Mouse (Mus musculus): ENCODE data around the gene Apba1.
A peak's percentile ranks its signal among the peaks of the same experiment; 100 is the strongest.

Apba1 gene

DNA sequence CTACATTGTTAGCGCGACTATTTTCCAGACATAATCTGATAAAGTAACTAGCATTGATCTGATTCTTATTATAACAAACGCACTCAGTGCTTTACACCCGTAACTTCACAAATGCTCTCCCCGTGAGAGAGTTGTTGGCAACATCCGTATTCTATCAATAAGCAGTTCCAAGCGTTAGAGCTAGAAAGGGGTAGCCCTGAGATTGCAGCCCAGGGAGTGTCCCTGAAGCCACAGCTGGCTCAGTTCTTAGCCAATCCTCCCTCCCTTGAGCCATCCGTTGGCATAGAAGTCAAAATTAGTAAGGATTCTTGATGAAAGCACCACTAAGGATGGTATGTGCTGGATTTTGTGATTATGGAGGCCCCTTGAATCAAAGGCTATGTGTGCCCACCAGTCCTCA is 48.7 kb downstream of the Apba1 start:
- no peak for DNase-seq

DNA sequence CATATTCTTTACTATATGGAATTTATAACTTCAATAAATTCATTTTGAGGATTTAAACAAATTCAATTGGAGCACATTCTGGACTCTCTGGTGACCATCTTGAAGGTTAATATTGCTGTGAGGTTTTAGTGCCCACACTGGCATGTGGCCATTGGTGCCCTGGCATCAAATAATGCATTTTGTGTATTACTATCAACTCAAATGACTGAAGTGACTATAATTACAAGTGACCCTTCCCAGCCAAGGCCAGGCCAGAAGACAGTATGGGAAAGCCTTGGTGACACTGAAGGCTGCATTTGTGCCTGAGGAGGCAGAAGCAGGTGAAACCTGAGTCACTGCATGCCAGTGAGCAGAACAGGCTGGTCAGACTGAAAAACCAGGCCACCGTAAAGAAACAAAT is 50.5 kb downstream of the Apba1 start:
- DNase-seq, result no peak

DNA sequence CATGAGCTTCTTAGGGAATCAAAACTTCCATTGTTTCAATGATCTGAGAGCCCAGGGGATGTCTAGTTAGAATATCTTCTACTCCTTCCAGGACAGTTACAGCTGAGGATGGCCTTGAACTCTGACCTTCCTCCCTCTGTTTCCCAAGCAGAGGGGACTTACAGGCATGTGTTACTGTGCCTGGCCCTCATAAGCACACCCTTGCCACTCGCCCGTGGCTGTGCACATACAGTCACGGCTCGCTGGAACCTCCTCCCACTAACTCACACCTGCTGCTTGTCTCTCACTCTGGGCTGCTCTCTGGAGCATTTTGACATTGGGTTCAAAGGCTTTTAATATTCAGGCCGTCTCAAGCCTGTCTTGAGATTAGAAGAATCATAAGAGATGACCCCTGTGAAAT is 51.8 kb downstream of the Apba1 start:
- DNase-seq, result no peak

DNA sequence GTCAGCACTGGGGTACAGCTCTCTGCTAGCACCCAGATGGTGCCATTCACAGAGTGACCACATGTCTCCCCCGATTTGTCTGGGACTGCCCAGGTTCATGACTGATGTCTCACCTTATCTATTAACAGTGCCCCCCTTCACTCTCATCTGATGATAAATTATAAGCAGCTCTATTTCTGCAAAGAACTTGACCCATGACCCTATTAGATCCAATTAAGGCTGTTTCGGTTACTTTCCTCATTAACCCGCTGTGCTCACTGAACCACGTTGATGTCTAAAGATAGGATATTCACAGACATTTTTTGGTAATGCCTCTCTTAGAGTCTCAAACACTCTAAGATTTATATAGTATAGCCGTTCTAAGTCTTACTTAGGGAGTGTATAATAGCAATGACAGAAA is 52.3 kb downstream of the Apba1 start:
- no peak for DNase-seq

DNA sequence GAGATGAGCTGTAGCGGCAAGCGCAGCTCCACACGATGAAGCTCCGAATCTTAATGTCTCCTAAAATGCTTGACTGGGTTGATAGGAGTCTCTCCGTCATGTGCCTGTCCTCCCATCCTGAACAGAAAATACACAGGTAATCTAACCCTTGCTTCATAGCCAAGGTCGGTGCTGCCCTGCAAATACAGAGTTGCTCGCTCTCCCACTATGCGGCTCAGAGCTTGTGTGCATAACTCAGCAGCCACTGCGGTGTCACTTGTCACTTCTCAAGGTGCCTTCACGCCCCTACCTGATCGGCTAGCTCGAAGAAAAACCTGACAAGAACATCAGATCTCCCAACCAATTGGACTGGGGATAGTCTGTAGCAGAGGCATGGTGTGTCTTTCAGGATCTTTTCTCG is 58.1 kb downstream of the Apba1 start:
- DNase-seq, result no peak

DNA sequence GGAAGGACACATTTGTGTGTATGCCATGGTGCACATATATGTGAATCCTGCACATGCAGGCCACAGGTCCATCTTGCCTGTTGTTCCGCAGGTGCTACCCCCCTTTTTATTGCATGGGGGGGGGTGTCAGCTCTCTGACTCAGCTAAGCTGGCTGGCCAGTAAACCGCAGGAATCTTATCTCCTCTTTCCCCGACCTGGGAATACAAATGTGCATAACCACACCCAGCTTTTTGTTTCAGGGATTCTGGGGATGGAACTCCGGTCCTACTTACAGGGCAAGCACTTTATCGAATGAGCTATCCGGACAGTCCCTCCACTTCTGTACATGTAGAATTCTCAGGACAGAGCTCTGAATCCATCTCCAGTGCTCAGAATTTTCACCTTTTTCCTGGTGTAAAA is 58.5 kb downstream of the Apba1 start:
- no peak for DNase-seq

DNA sequence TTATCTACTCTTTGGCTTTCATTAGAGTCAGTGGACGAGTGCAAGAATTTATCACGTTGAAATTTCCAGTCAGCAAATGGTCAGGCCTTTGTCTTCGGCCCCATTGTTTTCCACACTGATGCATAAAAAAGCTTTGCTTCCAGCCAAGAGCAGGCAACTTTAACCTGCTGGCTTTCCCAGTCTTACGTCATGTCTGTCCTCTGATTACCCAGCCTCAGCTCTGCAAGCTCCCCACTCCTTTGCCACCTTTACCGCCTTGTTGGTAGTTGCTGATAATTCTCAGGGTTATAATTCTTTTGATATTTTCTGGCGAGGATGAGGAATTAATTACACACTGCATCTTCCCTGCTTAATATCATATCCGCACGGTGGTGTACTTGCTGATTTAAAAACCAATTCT is 61.2 kb downstream of the Apba1 start:
- no peak for DNase-seq

DNA sequence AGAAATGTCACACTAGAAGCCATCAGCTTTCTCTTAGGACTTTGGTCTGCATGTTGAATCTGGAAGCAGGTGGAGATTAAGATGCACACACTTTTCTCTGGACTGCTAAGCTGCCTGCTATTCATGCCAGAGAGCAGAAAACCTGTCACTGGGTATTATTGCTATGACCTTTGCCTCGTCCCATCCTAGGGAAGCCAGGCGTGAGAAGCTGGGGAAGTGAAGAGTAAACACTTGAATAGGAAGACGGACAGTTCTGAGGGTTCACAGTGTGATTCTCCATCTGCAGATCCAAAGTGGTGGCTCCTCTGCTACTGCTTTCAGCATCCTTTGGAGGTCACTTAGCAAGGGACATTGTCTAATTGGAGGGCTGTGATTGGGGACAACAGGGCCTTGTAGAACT is 63.8 kb downstream of the Apba1 start:
- DNase-seq, result no peak

DNA sequence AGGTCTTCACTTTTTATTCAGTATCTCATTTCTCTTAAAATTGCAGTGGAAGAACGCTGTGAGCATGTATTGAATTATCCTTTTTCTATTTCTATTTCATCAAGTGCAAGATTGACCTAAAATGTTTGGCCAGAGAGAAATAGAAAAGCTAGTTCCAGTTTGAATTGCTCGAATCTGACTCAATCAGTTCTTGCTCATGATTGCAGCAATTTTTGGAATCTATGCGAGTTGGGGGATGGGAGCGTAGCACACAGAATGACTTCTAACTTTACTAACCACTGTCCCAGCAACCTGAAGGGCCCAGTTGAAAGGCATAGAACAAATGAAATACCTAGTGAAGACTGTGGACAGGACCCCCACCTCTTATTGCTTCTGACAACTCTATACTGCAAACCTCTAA is 64.8 kb downstream of the Apba1 start:
- no peak for DNase-seq

DNA sequence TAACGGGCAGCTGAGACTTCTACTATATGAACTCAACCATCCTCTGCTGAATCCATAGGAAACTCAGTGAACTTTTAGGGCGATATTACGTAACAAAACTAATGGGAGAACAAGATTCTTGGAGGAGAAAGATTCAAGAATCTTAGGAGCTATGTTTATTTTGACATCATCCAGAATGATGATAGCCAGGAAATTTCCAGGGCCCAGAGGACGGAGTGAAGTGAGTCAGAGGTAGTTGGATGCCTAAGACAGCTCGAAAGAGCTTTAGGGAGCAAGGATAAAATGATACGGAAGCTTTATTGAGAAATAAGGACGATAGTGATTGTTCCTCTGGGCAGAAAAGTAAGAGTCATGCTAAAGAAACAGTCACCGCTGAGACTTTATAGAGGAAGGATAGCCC is 67.6 kb downstream of the Apba1 start:
- DNase-seq, result no peak

DNA sequence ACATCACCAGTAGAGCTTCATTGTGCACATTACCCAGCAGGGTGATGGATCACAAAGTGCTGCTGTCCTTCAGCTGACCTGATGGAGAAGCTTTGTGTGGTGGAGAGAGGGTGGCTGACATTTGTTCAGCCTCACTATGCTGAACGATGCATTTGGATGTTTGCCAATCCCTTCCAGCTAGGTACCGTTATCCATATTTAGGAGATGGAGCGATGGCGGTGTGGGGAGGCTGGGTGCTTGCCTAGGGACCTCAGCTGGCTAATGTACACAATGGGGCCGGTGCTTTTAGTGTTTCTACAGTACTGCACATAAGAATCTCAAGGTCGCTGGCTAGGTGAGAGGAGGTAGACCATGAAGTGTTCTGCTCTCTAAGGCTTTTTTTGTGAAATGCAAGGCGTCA is 72.1 kb downstream of the Apba1 start:
- DNase-seq, result no peak

DNA sequence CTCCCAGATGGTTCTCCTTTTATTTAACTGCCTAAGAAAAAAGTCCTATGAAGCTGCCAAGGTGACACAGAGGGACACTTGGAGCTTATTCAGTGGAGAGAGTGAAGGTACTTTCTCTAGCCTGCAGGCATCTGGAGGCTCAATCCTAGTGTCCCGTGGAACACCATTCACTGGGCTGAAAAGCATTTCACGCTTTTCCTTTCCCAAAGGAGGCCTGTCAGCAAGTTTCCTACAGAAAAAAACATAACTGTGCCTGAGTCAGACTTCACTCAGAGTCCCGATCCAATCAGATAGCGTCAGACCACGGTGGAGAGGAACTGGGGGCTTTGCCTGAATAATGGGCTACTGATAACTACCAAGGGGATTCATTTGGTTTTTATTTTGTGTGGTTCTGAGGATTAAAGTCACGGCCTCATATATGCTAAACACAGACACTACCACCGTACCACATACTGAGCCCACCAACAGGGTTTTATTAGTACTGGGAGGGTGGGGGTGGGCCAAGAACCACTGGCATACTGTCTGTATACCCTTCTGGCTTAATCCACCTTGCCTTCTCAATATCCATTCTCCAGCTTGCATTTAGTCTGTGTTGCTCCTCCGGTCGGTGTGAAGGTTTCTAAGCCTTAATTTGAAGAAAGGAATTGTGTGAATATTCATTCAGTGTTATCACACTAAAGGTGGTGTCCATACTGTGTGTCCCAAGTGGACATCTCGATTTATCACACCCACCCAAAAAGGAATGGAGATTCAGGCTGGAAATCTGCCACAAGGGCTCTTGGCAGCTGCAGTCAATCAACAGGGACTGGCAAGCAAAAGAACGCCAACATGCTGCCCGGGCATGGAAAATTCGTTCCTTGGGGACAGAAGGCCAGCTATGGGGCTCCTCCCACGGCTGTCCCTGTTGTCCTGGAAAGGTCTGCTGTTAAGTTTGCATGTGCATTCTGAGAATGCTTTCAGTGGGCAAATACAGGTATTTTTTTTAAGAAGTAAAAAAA is 75.3 kb downstream of the Apba1 start:
- DNase-seq, result peak; percentile 88

DNA sequence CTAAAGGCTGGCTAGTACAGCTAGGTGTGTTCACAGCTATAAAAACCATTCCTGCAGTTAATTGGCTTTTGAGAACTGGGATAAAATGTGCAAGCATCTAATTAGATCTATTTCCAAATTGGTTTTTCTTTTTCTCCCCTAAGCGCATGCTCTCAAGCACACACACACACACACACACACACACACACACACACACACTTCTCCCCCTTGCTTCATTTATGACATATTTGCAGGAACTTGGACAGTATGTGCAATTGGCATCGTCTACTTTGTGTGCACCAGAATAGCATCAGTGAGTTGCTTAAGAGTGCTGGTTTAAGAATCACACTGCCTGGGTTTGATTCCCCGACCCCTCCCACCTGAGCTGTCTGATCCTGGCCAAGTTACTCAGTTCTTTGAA is 76.0 kb downstream of the Apba1 start:
- DNase-seq, result no peak

DNA sequence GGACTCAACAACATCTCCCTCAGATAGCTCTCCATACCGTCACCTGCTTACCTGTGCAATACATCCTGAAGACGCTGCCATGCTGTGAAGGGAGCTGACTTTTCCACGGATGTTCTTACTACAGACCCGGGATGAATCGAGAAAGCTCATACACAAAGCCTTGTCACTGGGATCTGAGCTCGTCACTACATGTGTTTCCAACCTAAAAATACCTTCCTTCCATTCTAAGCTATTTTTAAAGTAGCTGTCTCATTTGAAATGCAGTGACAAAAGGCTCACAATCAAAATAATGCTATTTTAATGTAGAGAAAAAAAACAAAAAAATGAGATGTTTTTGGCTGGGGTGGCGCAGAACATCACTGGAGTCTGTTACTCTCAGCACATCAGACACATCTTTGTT is 97.1 kb downstream of the Apba1 start:
- no peak for DNase-seq

DNA sequence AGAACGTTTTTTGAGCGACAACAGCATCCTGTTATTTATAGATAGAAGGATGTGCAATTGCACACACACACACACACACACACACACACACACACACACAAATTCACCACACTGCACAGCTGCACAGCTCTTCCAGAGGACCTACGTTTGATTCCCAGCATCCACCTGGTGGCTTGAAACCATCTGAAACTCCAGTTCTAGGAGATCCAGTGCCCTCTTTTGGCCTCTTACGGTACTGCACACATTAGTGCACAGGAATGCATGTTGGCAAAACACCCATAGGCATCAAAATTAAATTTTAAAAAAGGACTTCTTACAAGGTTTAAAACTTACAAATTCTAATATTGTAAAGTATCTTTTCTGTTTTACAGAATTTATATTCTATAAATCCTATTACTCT is 99.4 kb downstream of the Apba1 start:
- DNase-seq, result no peak

DNA sequence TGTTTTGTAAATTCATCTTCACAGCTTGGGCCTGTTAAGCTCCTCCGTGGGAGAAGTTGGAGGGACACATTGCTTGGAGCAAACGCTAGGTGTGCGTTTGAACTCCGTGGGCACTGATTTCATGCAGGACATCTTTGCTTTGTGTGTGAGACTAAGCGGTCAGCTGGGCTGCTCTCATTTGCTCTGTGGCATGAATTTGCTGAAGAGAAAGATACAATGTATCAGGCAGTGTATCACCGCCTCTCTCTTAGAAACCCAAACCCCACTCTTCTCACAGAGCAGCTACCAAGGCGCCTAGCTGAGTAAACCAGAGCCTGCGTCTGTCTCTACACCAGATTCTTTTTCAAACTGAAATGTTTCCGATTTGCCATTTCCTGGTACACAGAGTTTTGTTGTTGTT is 100.1 kb downstream of the Apba1 start:
- no peak for DNase-seq

DNA sequence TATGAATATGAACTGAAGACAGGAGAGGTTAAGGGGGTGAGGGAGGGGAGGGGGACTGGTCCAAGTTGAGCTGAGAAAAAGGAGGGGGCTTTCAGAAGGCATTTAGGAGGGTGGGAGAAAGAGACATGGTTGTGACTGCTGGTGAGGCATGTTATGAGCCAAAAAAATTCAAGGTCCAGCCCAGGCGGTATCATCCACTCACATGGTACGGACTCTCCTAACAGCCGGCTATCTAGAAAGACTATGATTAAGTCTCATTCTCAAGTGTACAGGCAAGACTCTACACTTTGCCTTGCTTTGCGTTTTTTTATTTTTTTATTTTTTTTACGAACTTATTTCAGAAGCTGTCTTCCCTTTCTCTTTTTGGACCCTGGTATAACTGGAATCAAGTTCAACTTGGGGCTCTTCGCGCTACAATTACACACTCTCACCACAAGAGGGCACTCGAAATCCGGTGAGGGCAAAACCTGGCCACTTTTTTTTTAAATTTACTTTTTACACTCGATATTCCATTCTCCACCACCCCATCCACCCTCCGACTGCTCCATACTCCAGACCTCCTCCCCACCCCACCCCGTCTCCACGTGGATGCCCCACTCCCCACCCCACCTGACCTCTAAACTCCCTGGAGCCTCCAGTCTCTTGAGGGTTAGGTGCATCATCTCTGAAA is 101.6 kb downstream of the Apba1 start:
- DNase-seq, result no peak

DNA sequence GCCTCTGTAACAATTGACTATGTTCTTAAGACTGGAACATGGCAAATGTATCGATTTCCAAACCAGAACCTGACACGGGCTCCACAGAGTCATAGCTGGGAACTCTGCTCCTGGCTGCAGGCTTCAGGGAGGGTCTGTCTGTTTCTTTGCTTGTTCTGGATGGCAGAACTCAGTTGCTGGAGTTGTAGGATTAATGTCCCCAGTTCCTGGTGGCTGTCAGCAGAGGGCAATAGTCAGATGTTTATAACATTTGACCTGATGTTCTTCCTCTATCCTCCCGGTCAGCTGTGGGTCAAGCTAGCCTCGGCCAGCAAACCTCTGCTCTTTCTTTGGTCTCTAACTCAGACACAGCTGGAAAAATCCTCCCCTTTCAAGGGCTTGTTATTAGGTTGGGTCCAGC is 104.0 kb downstream of the Apba1 start:
- DNase-seq, result no peak

DNA sequence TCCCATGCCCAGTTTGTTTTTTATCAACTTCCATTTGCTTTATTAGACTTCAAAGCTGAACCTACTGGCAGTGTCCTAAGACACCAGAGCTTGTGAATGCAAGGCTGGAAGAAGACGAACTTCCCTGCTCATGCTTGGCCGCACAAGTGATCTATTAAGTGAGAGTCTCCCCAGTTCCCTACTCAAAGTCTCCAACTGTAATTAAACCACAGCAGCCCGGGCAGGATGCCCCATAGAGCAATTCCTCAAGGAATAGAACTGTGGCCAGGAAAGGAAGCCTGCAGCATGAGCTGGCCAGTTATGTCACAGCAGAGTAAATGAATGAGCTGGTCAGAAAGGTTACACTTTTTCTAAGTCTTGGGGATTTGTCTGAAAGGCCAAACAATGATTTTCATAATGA is 105.3 kb downstream of the Apba1 start:
- no peak for DNase-seq

DNA sequence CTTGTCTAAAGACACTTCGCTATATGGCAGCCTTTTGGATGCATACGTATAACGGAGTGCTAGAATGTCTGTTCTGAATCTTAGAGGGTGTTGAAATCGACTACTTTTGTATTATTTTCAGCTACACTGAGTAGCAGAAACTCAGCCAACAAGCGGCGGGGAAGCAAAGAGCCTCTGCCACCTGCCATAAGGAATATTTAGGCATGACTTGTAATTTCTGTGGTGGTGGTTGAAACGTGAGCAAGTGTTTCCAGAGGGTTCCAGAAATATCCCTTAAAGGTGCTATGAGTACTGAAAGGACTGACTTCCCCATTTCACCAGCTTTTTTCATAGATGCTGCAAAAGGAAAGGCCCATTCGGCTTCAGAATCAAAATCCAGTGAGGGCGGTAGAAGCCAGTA is 107.4 kb downstream of the Apba1 start:
- peak; percentile 80 for DNase-seq

DNA sequence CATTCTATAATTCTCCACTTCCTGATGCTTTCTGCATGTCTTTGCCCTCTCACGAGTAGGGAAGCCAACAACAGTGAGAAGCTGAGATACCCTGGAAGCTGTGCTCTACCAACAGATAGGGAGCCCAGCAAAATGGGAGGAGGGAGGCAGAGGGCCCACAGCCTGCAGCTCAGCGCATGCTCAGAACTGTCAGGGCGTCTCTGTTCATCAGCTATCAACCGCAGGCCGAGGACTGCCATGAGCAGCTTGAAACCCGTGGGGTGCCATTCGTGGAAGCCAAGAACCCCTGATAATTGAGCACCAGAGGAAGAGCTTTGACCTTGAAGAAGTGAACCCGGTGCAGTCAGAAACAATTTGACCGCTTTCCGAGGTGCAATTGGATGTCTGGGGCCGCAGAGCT is 108.4 kb downstream of the Apba1 start:
- peak; percentile 94 for DNase-seq

DNA sequence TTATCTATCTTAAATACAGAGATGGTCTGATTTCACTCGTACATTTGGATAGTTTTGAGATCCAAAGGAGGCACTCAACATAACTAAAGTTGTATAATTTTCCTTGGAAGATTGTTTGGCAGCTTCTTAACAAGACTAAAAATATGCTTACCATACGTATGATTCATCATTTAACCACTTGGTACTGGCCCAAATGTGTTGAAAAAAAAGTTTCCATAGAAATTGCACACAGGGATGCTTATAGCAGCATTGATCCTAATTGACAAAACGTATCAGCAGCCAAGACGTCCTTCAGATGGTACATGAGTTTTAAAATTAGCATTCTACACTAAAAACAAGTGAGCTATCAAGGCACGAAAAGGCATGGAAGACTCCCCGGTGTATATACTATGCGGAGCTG is 108.9 kb downstream of the Apba1 start:
- no peak for DNase-seq

DNA sequence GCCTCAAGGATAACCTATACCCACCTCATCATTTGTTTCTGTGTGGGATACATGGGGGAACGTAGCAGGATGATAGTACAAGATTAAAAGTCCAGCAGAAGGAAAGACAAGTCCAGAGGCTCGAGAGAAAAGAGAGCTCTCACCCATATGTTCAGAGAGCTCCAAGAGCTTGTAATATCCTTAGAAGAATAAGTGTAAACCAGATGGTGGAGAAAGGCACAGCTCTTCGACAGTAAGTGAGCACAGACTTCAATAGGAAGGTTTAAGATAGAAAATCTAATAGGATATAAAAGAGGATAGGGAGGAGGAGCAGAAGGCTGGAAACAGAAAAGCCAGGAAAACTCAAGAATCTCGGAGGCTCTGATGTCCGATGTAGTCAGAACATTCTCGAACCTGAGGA is 115.8 kb downstream of the Apba1 start:
- no peak for DNase-seq

DNA sequence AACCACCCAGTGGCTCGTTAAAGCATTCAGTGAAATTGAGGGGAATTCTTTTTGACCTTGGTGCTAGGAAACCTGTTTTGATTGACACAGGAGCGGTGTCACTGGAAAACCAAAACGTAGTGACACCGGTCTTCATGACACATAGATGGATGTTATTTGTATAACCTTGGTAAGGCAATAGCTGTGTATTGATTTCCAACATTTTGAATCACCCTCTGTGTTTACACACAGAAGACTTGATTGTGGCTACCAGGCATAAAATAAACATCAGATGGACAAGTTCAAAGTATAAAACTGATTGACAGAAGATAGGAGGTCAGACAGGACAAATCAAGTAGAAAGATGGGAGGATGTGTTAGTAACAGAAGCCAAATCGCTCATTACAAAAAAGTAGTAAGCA is 117.1 kb downstream of the Apba1 start:
- no peak for DNase-seq

DNA sequence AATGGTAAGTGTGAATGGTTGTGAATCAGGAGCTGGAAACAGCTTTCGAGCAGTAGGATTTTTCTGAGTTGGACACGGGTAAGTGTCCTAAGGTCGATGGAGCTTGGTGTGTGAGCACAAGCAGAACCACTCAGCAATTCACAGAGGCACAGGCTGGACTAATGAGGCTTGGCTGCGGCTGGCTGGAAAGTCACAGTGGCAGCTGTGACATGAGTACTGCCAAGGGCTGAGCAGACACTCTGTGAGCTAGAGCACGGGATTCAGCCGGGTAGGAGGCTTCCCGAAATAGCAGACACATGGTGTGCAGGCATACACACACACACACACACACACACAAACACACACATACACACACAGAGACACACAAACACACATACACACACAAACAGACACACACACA is 121.2 kb downstream of the Apba1 start:
- DNase-seq, result peak; percentile 79
